Mouse (Mus musculus): ENCODE data around the gene Clec16a.

GRCm38 (mm10) chr16:10542266-10542665 is 2.9 kb upstream of the Clec16a start:
- no peak for TF ChIP-seq CTCF (conservative IDR thresholded peaks at IDR 0.05; ENCODE audit: low read length)
- no peak for TF ChIP-seq NANOG (IDR thresholded peaks at IDR 0.05; ENCODE audit: borderline replicate concordance, low read length)

Measured in E14TG2a.4 (cell line).